Mouse (Mus musculus) thymus, adult 2 months (tissue): ENCODE measurements around the gene Nkx1-2.
A peak's percentile ranks its signal among the peaks of the same experiment; 100 is the strongest.

Source experiments
- CTCF ChIP-seq: fragments of 200-500 bp; IDR thresholded peaks from 2 replicates; pipeline ENCODE4 v1.5.1; 2012; ENCODE audit warnings: mild to moderate bottlenecking, control low read depth, low read length, moderate library complexity, borderline replicate concordance; ENCODE audit not compliant: control insufficient read depth, poor library complexity, insufficient read depth; ENCODE audit errors: extremely low read depth
- POLR2A ChIP-seq: fragments of 200-500 bp; IDR thresholded peaks from 2 replicates; pipeline ENCODE4 v1.6.1; 2012; ENCODE audit warnings: mild to moderate bottlenecking, low read length, control low read depth, moderate library complexity; ENCODE audit not compliant: control insufficient read depth, poor library complexity, insufficient read depth; ENCODE audit errors: extremely low read depth

DNA sequence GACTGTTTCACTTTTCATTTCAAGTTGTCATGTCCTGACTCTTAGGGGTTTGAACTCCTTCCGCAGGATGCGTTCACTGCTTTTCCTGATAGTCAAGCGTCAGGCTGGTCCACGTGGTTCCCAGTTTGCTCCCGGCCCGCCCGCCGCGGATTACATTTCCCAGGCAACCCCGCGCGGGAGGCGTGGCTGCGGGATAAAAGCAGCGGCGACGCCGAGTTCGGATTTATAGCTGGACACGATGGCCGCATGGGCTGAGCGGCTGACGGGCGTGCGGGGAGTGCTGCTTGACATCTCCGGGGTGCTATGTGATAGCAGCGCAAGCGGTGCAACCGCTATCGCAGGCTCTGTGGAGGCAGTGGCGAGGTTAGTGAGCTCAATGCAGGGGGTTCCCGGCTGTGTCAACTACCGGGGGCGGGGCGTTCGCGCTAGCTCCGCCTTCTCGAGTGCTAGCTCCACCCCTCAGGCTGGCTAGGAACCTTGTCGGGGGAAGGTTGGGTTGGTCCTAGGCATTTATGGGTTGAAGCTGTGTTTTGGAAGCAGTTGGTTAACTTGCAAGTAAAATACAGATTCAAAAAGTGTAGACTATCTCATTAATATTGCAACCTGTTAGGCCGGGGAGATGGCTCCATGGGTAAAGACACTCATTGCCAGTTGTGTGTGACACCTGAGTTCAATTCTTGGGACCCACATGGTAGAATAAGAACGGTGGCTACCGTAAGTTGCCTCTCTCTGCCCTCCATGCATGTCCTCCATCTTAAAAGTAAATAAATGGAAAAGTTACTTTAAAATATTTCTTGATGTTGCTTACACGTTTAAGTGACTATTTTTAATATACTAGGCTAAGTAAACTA is 11.3 kb upstream of the Nkx1-2 start, which contains the start of gene Lhpp:
- 0 out of 2 replicates have a peak, but pooled peaks have one; percentile 28 for TF ChIP-seq POLR2A
- TF ChIP-seq CTCF = no peak
